Mouse (Mus musculus) gastrocnemius, postnatal 14 days (tissue): ENCODE data around the gene Ebf3. TPM values are rescaled to one million over a fixed set of nuclear protein-coding genes. Genes with fewer than 3 reads are reported as not detected.

Experiments used
- DNase-seq: peaks from one replicate; pipeline ENCODE4 v3.0.0; 2021; ENCODE audit warnings: mixed read lengths
- intact Hi-C: fragments of 180-260 bp; cut with DNase I; formaldehyde crosslinking; loops from one replicate; pipeline ENCODE4 v1.15.1; 2025; ENCODE audit warnings: low total_unique reads
- total RNA-seq, 2 experiments: library from RNA; stranded (reverse); gene quantifications; 2 replicates each; pipeline ENCODE4 v1.2.3; 2021

Ebf3 gene
- total RNA-seq, 2 experiments from 2014 or later, result 9.6 to 12.4 TPM

GRCm38 (mm10) chr7:137313183-137313903, 902 bp downstream of the Ebf3 start:
- intact Hi-C loops, result no loop called here
- peak; percentile 66 for DNase-seq

DNA sequence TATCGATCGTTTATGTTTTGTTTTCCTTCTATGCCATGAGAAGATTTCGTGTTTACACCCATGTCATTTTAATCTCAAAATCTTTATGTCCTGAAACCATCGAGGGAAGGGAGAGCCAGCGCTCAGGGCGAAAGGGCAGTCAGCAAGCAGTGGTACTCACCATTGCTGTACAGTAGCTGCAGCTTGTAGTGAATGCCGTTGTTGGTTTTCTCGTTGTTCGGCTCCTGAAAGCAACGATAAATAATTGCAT, 1.4 kb downstream of the Ebf3 start:
- no peak for DNase-seq
- intact Hi-C loops, result no loop called here

DNA sequence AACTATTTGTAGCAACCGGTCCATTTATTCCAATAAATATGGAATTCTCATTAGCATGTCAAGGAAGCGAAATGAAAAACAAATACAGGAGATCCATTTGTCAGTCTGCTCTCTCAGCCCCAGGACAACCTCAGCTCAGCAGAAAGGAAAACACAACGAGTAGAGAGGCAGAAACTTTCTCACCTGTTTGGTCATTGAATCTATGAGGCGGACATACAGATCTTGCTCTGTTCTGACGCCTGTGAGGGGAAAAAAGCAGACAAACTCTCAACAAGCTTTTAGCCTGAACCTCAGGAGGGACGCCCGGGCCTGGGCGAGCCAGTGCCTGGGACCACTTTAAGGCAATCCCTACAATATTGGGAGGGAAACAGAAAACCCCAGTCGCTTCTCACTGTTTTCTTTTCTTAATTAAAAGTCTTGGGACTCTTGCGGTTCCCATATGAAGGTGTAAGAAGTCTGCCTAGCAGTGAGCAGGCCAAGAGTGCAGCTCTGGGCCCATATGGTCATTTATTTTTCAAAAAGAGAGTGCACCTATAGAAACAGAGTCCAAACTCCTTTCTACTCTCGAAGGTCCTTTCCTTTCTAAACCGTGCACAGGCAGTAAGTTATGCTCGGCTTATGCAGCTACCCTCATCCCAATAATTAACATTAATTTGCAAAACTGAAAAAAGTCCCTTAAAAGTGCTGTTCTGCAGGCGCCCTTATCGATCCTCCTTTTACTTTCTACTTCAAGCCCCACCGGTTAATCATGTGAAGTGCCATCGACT, 1.9 kb downstream of the Ebf3 start:
- intact Hi-C loops, result no loop called here
- no peak for DNase-seq

DNA sequence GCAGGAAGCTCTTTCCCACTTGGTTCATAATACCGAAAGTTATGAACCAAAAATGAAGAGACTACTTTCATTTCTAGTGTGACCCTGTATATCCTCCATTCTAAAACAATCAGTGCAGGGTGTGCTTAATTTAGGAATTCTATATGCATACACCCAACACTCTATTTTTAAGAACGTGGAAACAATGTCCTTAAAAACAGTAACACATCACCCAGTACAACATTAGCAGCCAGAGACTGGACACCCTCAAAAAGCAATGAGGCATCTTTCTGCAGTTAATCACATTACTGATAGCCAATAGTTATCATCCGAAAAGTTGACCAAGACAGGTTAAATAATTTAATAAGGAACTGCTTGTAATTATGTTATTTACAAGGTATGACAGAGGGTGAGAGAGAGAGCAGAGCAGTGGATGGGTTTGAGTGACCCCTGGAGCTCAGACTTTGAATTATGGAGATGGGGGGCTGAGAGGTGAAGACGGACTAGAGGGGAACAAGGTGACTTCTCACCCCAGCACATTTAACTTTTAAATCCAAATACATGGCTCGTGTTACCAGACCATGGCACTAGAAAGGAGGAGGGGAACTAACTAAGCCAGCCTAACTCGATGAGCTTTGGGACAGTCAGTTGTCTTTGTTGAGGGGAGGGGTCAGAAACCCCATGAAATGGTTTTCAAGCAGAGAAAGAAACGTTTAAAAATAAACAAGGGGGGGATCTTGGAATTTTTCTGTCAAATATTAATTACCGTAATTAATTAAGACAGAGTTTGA, 2.7 kb downstream of the Ebf3 start:
- DNase-seq, result no peak
- intact Hi-C loops, result no loop called here

DNA sequence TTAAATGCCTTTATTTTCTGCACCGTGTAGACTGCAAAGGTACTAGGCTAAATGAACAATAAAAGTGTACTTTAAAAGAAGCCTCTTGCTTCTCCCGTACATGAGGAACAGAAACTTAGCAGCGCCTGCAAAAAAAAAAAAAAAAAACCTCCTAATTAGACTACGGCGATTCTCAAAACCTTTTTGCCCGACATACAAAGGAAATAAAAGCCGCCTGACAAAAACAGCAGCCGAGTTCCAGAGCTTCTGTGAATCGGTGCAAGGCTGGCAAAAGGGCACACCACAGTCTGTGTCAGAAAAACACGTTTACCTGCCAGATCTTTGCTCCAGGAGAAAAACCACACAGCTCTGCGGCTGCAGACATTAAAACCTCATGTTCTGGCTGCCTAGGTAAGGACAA, 3.4 kb downstream of the Ebf3 start:
- intact Hi-C loops, result no loop called here

GRCm38 (mm10) chr7:137310091-137310761, 4.0 kb downstream of the Ebf3 start:
- intact Hi-C loops, result no loop called here

More for the DNA sequence above, 3.4 kb downstream of the Ebf3 start:
- DNase-seq, result no peak

DNA sequence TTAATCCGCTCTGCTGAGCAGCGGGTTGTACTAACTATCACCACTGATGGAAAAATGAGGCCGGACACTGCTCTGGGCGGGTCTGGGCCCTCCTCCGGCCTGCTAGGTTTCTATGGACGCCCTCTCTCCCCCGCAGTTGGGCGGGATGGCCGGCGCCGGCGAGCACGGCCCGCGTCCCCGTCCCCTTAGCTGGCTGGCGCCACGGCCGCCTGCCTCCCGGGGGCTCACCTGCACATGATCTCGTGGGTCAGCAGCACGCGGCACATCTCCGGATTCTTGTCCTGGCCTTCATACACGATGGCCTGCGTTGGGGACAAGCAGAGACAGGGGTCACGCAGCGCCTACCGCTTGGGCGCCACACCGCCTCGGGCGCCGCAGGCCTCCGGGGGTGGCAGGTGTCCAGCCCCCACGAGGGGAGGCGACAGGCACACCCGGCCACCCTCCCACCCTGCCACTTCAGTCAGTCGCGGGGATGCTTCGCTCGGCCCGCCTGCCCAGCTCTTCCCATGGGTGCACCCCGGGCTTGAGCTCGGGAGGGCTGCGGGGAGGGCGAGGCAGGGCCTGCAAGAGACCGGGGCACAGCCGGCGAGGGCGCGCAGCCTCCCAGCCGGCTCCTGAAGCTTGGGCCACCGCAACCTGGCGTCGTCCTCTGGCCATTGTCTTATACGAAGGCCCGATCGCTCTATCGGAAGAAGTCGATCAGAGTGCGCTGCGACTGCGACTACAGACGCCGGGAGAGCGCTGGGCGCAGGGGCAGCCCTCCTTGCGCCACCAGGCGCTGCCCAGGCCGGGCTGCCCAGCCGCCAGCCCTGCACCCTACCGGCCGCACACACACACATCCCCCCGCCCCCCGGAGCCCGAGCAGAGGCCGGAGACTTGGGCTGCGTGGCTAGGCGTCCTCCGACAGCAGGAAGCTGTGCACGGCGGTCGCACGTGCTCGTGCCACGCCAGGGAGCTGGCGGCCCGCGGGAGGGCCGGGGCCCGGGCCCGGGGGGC, 4.9 kb downstream of the Ebf3 start:
- intact Hi-C loops, result no loop called here
- peak; percentile 55 for DNase-seq

More at GRCm38 (mm10) chr7:137310091-137310761, 4.0 kb downstream of the Ebf3 start:
- DNase-seq, result peak; percentile 56

DNA sequence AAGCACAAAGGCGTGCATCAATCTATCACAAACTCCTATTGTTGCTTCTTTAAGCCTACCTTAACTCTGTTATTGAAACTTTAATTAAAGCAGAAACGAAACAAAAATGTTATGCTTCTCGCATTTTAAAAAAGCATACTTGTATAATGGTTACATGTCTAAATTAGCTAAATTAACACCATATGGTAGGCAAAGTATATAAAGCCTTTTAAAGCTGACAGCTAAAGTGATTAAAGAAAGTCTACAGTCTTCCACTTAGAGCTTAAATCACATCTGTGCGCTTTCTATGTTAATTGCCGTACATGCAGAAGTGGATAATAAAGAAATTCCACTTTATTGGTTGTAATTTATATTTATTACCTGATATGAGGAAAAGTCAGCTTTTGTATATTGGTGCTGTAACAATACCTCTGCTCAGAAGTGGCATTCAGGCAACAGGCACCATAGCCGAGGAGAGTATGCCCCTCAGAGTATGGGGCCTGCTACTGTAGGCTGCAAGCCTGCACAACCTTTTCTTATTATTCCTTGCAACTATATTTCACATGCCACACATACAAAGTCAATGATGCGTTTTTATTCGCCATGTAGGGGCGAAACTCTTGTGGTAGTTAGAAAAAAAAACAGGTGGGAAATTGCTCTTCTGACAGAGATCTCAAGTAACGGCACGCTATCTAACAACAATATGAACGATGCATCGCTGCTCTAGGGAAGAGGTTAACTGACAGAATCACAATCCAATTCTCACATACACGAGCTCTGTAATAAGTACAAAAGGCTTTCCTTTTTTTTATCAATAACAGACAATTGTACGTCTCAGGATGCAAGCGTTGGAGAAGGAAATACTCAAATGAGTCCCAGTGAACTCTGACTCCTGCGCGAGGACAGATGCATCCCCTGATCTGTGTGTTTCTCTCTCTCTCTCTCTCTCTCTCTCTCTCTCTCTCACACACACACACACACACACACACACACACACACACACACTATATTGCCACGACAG, 5.9 kb downstream of the Ebf3 start:
- intact Hi-C loops, result no loop called here
- DNase-seq, result no peak

DNA sequence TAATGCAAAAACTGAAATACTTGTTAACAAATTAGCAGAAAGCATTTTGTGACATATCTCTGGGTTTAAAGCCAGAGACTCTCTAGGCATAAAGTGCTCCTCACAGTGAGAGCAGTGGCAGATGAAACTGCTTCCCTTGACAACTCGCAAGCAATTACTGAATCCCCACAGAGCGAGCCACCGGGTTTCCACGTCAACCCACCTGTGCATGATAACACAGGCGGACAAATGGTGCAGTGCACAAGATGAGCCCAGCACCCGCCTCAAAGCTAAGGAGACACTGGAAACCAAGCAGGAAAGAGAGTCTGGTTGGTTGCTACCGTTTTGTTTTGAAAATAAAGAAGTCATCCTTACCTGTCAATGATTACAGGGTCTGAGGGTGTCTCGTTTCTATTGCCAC, 7.1 kb downstream of the Ebf3 start:
- DNase-seq, result no peak
- intact Hi-C loops, result no loop called here

DNA sequence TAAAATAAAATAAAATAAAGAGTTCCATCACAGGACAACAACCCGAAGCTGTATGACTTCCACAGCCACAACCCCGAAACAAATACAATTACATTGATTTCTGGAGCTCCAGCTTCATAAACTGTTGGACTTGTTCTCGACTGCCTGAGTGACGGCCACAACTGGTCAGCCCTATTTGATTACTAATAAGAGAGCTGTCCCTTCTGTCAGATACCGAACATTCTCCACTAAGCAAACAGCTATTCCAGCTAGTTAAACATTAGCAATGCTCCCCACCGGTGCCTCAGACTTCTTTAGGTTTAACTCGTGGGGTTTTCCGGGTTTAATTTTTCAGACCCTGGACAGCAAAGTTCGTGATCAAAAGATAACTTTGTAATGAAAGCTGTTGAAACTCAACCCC, 8.1 kb downstream of the Ebf3 start:
- intact Hi-C loops, result no loop called here
- DNase-seq, result peak; percentile 43

DNA sequence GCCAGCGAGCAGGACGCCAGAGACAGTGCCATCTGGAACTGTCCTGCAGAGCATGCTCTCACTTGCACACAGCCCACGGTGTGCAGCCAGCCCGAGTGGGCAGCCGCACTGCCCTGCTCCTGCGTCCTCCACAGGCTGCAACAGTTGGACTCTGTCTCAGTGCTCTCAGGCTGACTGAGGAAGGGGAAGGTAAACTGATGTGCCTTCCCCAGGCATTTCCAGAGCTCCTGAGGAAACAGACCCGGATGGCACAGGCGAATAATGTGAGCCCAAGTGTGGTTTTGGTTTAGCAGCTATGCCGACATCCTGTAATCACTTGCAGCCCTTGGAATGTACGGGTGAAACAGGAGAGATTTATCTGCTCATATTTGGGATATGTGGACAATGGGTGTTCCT, 10.5 kb downstream of the Ebf3 start:
- DNase-seq, result no peak
- intact Hi-C loops, result no loop called here

DNA sequence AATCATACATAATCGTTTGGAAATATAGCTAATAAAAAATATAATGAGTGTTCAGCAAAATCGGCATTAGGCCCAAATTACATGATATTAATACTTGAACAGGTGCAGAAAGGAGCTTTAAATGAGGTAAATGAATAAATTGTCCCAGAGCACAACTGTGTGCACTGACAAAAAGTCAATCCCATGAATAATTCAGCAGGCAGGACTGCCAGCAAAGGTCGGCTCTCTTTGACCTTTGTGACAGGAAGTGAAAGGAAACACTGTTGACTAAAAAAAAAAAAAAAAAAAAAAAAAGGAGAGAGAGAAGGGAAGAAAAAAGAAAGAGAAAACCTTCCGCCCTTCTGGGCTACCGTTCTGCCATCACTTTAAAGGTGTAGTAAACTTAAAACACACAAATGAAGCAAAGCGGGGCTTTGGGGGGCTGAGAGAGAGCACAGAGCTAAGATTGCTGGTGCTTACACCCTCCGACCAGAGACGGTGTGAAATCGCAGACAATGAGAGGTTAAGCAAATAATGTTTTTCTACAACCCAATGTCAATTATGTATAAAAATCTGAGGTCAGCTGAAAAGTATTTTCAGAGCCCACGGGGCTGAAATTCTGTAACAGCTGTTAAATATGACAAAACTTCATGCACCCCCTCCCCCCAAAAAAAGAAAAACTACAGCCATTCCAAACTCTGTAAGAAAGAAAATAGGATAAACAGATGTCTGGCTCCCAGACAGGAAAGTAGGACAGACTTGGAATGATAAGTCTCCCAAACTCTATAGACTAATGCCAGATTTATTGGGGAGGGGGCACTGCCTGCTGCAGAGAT, 11.1 kb downstream of the Ebf3 start:
- intact Hi-C loops, result no loop called here
- DNase-seq, result no peak

GRCm38 (mm10) chr7:137302161-137302560, 12.1 kb downstream of the Ebf3 start:
- intact Hi-C loops, result no loop called here
- no peak for DNase-seq

DNA sequence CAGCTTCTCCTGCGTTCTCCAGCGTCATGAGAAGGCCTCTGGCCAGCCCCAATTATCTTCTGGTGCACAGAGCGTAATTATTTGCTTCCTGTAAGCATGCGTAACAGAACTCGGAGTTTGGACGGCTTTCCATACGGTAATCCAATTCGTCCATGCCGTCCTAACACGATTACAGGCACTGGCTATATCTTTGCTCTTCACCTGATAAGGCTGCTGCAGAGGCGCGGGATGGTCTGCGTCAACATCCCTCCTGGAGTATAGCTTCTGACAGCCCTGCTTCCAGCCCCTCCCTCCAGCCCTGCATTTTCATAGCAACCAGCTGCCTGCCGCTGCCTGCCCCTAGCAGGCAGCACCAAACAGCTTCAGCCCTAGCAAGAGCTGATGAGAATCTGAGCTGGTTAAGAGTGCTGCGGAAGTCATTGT, 12.9 kb downstream of the Ebf3 start:
- intact Hi-C loops, result no loop called here
- DNase-seq, result no peak

DNA sequence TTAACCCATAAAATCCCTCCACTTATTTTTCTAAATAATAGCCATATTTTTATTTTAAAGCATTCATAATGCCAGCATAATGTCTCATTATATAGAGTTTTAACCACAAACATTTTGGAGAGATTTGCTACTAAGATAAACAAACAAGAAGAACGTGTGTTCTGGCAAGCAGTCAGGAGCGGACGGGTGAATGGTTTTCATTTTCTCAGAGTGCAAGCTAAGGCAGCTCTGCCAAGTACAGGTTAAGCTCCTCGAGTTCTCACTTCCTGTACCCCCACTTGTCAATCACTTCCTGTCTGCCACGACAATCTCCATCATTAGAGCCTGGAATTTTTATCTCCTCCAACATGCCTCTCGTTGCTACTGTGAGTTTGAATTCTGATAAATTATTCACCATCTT, 13.4 kb downstream of the Ebf3 start:
- intact Hi-C loops, result no loop called here
- DNase-seq, result no peak

GRCm38 (mm10) chr7:137300169-137300568, 14.1 kb downstream of the Ebf3 start:
- peak; percentile 45 for DNase-seq
- intact Hi-C loops, result no loop called here
